Mouse (Mus musculus): ENCODE data around the gene Kcnip1.
A peak's percentile ranks its signal among the peaks of the same experiment; 100 is the strongest.

Gene Kcnip1

DNA sequence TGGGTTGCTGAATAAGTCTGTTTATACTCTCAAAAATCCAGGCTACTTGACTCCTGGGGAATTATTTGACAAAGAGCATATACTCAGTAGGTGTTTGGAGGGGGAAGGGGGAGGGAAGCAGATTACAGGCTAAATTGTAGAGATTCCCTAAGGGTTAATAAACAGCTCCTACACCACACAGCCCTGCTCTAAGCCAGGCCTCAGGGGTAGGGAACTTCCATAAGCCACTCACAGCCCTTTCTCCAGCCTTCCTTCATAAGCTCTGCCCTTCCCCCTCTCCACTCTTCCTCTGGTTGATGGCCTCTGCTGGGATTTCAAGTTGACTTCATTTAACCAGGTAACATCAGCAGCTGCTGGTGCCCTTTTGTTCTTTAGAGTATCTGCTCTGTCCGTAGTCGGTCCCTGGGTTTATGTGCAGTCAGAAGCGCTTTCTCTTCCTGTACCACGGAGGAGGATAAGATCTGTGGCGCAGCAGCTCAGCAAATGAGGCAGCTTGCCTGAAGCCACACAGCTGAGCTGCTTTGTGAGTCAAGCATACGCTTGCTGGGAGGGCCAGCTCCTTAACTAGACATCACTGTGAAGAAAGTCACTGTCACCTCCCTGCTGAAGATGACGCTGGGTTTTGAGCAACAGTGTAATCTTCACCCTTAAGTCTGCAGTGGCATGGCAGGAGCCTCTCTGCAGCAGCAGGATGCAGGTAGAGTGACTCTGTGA is 54.2 kb downstream of the Kcnip1 start:
- DNase-seq (ENCODE audit: low spot score in 2 of 2), result no peak

DNA sequence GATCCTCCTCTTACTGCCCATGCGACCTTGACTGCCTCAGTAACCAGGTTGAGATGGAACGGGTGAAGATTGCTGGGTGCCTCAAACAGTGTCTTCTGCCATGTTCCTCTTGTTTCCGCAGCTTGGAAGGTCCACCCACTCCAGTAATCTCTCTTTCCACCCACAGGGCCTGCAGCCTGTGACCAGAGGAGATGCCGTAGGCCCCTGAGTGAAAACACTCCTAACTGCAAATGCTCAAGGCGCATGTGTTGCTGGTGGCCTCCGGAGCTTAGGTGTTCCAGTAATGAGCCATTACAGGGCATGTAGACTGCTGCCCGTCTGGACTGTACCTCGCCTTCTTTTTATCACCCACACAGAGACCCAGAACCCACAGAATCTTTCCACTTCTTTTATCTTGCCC is 55.3 kb downstream of the Kcnip1 start:
- DNase-seq (ENCODE audit: low spot score in 2 of 2), result no peak

DNA sequence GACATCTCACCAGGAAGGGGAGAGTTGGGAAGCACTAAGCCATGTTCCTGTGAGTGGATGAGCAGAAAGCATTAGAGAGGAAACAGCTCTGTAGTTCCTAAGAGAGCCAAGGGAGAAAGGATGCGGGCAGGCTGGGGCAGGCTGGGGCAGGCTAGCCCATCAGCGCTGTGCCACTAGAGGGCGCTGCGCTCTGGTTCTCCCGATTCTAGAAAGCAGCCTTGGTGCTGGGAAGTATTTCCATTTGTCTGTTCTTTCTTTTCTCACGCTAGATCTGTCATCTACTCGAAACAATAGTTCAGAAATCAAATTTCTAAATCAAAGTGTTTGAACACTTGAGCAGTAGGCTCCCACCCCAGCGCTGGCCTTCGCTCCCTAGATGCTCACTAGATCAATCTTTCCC is 58.7 kb downstream of the Kcnip1 start:
- no peak for DNase-seq (ENCODE audit: low spot score in 2 of 2)

DNA sequence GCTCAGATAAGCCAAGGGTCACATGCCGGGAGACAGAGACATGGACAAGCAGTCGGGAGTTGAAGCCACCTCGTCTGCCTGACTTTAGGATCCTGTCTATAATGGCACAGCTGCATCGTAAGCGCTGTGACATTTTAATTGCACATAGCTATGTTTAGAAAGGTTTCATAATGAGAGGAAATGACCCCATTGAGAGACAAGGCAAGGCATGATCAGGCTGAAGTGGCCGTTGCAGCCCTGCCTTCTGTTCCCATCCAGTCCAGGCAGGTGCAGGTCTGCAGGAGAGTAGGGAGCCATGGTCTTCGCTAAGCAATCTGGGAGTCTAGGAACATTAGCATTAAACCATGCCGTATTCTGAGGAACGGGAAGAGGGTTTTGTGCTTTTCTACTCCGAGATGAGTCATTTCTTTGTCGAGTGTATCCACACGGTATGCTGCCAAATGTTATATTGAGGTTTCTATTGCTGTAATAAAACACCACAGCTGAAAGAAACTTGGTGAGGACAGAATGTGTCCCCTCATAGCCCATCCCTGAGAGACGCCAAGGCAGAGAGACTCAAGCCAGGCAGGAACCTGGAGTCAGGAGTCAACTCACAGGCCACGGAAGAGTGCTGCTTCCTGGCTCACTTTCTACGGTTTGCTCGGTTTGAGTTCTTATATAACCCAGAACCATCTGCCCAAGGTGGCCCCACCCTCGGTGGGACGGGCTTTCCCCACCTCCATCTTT is 60.4 kb downstream of the Kcnip1 start:
- no peak for DNase-seq (ENCODE audit: low spot score in 2 of 2)

DNA sequence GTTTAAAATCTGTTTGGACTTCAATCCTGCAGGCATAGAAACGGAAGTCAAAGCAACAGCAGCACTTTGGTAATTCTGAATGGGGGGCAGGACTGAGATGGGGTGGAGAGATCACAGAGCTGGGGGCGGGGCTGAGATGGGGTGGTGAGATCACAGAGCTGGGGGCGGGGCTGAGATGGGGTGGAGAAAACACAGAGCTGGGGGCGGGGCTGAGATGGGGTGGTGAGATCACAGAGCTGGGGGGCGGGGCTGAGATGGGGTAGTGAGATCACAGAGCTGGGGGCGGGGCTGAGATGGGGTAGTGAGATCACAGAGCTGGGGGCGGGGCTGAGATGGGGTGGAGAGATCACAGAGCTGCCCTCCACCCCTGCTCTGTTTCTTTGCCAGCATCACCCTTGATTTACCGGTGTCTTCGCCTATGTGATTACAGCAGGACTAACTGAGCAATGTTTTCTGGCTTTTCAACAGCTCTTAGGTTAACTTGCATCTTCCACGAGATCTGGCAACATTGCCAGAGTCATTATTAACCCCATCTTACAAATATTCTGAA is 61.0 kb downstream of the Kcnip1 start:
- no peak for DNase-seq (ENCODE audit: low spot score in 2 of 2)

DNA sequence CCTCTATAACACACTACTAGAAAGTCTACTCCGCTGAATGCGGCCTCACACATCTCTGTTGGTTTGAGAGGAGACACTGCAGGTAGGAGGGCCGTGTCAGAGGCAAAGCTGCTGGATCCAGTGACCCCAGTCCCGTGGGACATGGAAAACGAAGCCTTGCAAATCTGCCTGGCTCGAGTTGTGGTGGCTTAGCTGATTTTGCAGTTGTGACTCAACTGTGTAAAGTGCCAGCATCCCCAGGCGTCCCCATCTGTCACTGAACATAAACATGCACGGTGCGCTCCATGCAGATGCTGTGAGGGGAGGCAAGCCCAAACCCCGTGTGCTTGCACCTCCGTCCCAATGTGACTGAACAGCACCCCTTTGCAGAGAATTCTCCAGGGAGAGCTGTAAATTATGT is 63.5 kb downstream of the Kcnip1 start:
- DNase-seq (ENCODE audit: low spot score in 2 of 2), result no peak

DNA sequence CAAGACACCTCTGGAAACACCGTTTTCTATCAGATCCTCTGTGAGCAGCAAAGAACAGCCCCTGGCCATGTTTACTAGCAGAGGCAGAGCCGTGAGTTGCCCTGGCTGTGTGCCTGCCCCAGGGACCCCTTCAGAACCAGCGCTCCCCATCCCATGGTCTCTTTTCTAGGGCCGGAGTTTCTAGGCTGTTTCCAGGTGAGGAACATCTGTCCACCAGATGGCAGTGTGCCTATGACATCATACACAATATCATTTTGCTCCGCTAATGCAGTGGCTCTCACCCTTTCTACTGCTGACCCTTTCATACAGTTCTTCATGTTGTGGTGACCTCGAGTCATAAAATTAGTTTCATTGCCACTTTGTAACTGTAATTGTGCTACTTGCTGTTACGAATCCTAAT is 64.3 kb downstream of the Kcnip1 start:
- DNase-seq (ENCODE audit: low spot score in 2 of 2), result no peak

DNA sequence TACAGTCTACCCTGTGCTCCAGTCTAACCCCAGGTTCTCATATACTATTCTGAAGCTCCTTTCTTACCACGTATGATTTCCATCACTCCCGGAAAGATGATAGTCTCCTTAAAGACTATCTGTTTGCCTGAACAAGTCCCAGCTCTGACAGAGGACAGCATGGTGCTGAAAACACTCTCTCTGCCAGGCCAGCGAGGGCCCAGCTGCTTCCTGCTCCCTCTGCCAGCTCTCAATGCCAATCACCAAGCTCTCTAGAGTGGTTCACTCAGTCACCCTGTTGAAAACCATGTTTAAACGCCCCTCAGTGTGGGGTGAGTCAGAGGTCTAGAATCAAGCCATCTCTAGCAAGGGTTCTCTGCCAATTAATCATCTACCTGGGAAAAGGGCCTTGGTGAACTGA is 65.1 kb downstream of the Kcnip1 start:
- DNase-seq (ENCODE audit: low spot score in 2 of 2), result no peak

DNA sequence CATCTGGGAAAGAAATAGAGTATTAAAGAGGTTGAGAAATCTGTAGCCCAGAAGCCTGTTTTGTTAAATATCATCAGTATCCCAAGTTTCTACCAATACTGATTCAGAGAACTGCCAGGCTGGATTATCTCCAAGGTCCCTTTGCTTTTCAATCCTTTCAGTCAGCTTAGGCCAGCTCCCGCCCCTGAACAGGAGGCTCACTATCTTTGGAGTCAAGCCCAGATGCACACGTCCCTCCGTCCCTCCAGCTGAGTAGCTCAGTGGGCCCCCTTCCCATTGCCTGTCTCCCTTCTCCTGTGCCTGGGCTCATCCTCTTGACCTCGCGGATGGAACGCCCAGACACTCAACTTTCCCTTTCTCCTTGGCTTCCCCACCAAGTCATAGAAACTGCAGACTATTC is 65.6 kb downstream of the Kcnip1 start:
- DNase-seq (ENCODE audit: low spot score in 2 of 2), result no peak

DNA sequence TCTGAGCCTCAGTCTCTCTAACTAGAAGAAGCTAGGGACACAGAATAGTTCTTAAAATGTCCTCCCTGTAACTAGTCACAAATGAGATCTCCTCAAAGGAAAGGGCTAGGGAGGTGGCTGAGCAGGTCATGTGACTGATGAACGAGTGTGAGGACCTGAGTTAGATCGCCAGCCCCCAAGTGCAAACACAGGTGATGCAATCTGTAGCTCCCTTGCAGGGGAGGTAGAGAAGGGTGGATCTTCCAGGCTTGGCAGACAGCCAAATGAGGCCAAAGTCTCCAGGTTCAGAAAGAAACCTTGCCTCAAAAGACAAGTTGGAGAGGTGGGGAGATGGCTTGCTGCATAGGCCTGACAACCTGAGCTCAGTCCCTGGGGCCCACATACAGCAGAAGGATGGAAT is 66.4 kb downstream of the Kcnip1 start:
- DNase-seq (ENCODE audit: low spot score in 2 of 2), result no peak

DNA sequence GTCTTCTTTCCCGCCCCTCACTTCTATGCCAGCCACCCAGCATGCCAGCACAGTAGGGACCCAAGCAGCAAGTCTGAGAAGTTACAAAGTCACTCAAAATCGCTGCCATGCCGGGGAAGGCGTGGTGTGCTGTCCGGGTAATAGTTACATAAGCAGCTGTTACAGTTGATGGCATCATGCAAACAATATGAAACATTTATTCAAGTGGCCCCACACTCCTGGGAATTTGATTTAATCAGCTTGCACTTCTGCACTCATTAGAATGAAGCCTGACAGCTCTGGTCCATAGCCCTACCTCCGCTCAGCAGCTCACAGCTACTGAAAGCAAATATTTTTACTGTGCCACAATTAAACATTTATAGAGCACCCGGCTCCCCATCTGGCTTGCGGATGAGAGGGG is 67.2 kb downstream of the Kcnip1 start:
- no peak for DNase-seq (ENCODE audit: low spot score in 2 of 2)

DNA sequence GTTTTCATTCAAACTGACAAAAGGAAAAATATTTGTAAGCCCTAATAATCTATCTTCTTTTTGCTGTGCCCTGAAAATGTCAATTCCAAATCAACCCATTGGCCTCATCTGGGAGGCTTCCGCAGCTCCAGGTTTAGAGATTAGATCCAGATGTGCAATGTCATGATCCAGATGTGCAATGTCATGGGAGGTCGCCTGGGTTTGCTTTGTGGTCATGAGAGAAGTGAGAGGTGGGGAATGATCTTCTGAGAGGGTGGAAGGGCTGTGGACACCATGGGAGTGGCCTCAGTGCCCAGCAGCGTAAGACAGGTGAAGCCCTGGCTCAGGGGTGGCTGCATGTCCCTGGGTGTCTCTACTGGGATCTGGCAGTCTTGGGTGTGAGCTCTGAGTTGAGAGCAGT is 69.9 kb downstream of the Kcnip1 start:
- no peak for DNase-seq (ENCODE audit: low spot score in 2 of 2)

DNA sequence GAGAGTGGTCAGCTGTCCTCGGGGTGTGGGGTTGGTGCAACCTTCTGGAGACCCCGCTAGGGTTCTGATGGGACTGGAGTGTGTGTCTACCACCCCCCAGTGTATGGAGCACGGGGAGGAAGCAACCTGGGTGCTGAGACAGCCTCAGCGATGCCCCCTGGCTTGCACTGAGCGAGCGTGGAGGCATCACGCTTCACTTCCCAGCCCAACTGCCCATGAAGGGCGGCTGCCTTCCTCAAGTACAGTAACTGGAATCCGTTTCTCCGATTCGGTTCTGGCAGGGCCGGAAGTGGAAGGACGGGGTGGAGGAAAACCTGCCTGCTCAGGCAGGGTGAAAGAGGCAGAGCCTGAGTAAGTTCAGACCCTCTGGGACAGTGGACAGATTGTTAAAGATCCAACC is 71.5 kb downstream of the Kcnip1 start:
- no peak for DNase-seq (ENCODE audit: low spot score in 2 of 2)

DNA sequence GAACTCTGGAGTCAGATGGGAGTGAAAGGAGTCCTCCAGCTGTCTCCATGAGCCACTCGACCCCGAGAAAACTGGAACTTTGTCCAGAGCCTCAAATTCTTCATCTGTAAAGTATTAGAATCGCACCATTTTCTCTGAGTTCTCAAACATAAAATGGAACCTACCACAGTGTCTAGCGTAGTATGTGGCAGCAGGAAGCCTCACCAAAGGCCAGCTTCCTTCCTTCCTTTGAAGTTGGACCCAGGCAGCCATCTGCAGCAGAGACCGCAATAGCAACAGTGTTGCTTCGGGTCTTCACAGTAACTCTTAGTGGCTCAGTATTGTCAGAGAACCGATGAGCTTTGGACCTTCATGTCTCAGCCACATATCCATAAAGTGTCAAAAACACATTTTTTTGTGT is 73.1 kb downstream of the Kcnip1 start:
- DNase-seq (ENCODE audit: low spot score in 2 of 2), result no peak

DNA sequence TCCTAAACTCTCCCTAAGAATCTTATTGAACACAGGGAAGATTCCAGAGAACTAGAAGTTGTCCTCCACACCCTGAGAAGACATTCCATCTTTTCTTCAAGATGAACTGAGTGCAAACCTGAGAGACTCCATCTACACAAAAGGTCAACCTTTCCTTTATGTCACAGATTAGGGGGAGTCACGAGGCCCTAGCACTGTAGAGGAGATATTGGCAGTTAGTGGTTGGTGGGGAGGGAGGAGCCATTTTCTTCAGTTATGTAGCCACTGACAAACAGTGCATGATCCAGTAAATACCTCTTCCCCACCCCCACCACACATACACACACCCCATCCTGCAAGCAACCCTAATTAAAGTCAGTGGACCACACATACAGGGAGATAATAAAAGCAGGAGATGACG is 74.5 kb downstream of the Kcnip1 start:
- no peak for DNase-seq (ENCODE audit: low spot score in 2 of 2)

DNA sequence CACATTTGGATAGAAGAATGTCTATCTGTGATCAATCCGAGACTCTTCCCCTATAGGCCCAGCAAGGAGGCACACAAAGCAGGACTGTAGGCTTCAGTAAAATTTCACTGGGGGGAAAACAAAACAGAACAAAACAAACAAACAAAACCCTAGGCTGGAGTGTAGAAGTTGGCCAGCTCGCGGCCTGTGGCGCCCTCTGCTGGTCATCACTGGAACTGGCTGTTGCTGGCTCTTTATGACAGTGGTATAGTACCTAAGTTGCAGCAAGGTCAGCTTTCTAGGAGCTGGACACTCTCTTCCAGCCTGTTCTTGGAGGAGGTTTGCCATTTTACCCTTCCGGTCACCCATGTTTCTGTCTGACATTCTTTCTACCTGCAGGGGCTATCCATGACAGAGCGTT is 75.4 kb downstream of the Kcnip1 start:
- DNase-seq (ENCODE audit: low spot score in 2 of 2), result peak in 1 of 2 experiments; percentile 68

DNA sequence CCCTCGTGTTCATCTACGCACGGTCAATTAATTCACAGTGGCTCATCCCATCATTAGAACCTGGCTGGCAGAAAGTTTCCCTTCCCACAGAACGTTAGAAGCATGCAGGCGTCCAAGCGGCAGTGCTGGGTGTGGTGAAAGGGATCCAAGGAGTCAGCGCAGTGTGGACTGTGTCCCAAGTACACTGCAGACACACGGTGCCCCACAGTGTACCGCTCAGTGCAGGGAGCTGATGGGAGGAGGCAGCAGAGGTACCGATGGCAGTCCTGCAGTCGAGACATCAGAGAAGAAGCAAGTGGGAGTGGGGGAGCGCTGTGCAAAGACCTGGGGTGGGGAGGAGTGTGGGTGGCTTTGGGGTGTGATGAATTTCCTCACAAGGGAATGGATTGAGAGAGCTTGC is 78.7 kb downstream of the Kcnip1 start:
- DNase-seq (ENCODE audit: low spot score in 2 of 2), result no peak

DNA sequence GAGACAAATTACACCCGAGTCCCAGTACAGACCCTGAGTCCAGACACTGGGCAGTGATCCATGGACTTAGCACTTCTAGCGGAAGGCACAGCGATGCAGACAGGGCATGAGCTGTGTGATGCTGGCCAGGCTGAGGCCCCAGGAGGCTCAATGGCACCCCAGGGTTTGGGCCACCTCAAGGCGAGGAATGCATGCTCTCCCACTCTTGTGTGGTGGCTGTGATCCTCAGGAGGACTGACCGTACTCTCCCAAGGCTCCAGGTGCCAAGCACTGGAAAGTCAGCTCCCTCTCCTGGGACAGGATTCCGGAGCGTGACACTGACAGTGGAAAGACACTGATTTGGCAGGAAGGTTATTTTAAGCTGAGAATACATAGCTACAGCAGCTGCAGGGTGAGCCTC is 79.9 kb downstream of the Kcnip1 start:
- DNase-seq (ENCODE audit: low spot score in 2 of 2), result no peak

DNA sequence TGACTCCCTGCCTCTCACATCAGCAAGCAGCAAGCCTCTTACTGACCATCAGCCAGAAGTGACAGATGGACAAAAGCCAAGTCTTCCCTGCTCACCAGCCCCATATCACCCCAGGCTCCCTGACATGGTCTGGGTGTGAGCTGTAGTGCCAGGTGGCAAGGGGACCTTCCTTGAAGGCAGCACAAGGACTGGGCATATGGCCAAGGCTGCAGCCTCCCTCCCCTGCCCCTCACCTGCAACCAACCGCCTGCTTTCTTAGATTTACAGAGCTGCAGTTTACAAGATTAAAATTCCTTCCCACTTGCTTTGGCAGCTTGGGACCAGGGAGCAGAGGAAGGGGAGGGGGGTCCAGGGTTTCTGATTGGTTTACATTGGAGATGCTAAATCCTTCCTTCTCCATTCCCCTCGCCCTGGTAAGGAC is 80.8 kb downstream of the Kcnip1 start:
- no peak for DNase-seq (ENCODE audit: low spot score in 2 of 2)

DNA sequence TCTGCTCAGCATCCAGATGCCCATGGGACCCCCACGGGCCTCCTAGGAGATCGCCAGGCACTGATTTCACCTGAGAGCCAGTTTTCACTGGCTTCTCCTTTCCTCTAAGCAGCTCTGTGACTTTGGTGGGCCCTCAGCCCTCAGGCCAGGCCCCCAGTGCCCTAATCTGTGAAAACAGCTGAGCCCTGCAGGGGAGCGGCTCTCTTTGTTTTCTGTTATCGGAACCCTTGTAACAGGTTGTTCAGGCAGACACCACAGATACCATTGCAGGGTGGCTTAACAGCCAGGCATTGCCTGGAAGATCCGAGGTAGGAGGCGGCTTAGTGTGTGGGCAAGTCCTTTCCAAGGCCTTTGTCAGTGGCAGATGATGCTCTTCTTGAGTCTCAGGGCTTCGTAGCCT is 82.0 kb downstream of the Kcnip1 start:
- DNase-seq (ENCODE audit: low spot score in 2 of 2), result no peak

DNA sequence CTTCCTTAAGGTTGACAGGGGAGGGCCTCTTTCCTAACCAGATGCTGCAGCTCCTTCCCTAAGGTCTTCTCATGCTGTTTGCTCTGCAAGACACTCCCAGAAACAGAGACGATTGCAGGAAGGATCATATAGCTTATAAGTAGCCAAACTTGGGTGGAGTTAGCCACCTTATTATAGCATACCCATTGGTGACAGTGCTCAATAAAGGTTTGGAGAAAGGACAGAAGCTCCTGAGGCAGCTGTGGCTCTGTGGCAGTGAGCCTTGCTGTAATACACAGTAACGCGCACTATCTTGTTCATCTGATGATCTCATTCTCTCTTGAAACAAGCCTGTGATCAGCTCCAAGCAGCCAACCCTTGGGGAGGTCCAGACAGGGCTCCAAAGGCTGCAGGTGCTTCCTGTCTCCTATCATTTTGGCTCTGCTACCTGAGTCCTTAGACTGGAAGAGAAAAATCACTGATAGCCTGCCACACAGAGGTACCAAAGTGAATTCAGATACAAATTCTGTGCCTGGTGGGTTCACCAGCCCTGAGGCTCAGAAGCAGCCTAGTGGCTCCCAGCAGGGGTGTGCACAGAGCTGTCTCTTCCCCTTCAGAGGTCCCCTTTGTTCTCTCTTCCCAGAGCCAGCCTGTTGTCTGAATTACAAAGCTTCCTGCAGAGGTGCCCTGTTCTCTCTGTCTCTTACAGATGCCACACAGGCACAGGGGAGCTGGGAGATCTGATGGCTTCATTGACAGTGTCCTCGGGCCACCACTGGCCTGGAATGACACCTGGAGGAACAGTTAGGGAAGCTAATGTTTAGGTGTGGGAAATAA is 84.4 kb downstream of the Kcnip1 start:
- no peak for DNase-seq (ENCODE audit: low spot score in 2 of 2)

DNA sequence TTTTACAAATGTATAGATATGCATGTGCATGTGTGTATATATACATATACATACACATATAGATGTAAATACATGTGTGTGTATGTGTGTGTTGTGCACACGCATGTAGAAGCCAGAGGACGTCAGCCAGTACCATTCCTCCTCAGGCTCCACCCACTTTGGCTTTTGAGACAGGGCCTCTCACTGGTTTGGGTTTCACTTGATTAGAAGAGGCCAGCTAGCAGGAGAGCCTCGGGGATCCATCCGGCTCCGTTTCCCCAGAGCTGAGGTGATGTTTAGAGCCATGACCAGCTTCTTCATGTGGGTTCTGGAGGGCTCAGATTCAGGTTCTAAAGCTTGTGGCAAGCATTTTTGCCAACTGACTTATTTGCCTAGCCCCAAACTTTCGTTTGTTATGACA is 89.5 kb downstream of the Kcnip1 start:
- no peak for DNase-seq (ENCODE audit: low spot score in 2 of 2)

DNA sequence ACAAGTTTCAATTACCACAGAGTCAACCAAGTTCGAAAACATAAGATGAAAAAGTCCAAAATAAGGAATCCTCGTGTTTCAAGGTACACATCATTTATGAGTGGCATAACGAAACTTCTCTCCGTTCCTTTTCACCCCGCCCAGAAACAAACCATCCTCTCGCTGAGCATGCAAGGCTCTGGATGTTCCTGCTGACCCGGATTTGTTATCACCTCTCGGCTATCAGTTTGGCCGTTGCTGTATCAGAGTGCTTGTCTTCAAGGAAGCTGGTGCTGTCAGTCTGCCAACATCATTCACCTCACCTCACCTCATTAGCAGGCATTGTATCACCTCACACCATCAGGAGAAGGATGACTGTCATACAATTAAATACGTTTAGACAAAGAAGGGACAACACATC is 90.6 kb downstream of the Kcnip1 start:
- no peak for DNase-seq (ENCODE audit: low spot score in 2 of 2)

Measured in frontal cortex, postnatal 10 days (tissue).